Mouse (Mus musculus) G1E (cell line): Measurements from ENCODE around the gene Wwp2.

Experiments
- CTCF ChIP-seq: IDR thresholded peaks from 2 replicates; pipeline ENCODE4 v1.5.1; 2012; ENCODE audit warnings: low read depth, low read length, inconsistent platforms, mixed read lengths
- GATA1 ChIP-seq: IDR thresholded peaks from 2 replicates; pipeline ENCODE4 v1.6.1; 2012; ENCODE audit warnings: borderline replicate concordance, low read length, inconsistent platforms, mixed read lengths
- POLR2AphosphoS5 ChIP-seq: IDR thresholded peaks from 2 replicates; pipeline ENCODE4 v1.6.1; 2012; ENCODE audit warnings: low read depth, low read length, inconsistent platforms; ENCODE audit not compliant: insufficient replicate concordance

DNA sequence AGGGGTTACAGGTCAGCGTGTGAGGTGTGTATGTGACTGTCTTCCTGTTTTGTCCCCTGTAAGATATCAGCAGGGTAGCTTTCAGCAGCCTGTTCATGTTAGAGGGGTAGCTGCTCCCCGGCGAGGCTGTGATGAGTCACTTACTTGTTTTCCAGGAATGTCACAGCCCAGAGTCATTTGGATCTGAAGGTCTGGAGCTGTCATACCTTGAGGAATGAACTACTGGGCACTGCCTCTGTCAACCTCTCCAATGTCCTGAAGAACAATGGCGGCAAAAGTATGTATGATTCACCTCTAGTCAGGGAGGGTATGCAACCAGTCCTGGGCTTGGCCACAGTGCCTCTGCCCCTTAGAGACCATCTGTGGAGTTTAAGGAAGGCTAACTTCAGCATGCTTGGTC lies 21.6 kb downstream of the Wwp2 start:
- no peak for TF ChIP-seq CTCF
- TF ChIP-seq POLR2AphosphoS5, result no peak
- no peak for TF ChIP-seq GATA1
